ENCODE assay signal across 20 mouse cellular contexts in genomic region chr12:52719232-52719631, GRCm38 (mm10). TPM values are rescaled to one million over a fixed set of nuclear protein-coding genes. Genes with fewer than 3 reads are reported as not detected.
"Had no signal": no experiment of that assay in that cellular context is flagged by ENCODE, and none has a peak within 500 bp of the region (broad histone marks: within the 10 kb centered on the region; RNA-seq: fewer than 3 reads in every experiment).

No protein-coding gene starts in this region.

- H3K4me2 ChIP-seq: lung, embryonic 14.5 days; midbrain, embryonic 12.5 days; neural tube, embryonic 13.5 days; neural tube, embryonic 15.5 days had no signal

- H3K36me3 ChIP-seq: neural tube, embryonic 15.5 days had no signal

- ATAC-seq: midbrain, embryonic 16.5 days had no signal

- H3K27me3 ChIP-seq: midbrain, embryonic 12.5 days; neural tube, embryonic 13.5 days; neural tube, embryonic 15.5 days had no signal

- H3K4me1 ChIP-seq: midbrain, embryonic 10.5 days; midbrain, embryonic 12.5 days had no signal

- H3K9ac ChIP-seq: lung, embryonic 14.5 days; midbrain, embryonic 12.5 days; neural tube, embryonic 13.5 days; neural tube, embryonic 15.5 days had no signal

- DNase-seq: lung, adult 18-20 months; lung, embryonic 14.5 days; lung, postnatal 10 days; lung, postnatal 4 days; midbrain, embryonic 14.5 days; retina, postnatal 1 day; right cerebral cortex, adult 18-20 months; right cerebral cortex, postnatal 25 days; right cerebral cortex, postnatal 4 days; spleen, adult 18-20 months; thymus, adult 18-20 months; thymus, postnatal 14 days; thymus, postnatal 36 days had no signal

- H3K27ac ChIP-seq: midbrain, embryonic 10.5 days; midbrain, embryonic 12.5 days; neural tube, embryonic 13.5 days; neural tube, embryonic 15.5 days had no signal

- H3K9me3 ChIP-seq: midbrain, embryonic 10.5 days; midbrain, embryonic 12.5 days; neural tube, embryonic 13.5 days; neural tube, embryonic 15.5 days had no signal

- H3K4me3 ChIP-seq: midbrain, embryonic 10.5 days; midbrain, embryonic 12.5 days; myocyte; neural tube, embryonic 13.5 days; neural tube, embryonic 15.5 days had no signal

RNA-seq across cellular contexts. Expression of gene Akap6, which starts 20.0 kb away (rescaled TPM):
- total RNA-seq: megakaryocyte, adult 5-6 weeks had no signal
